Mouse (Mus musculus): ENCODE results near the gene Olfr911-ps1. TPM values are rescaled to one million over a fixed set of nuclear protein-coding genes. Genes with fewer than 3 reads are reported as not detected.

The Olfr911-ps1 gene
- not detected for total RNA-seq (2021)

- DNase-seq (ENCODE audit: low spot score in 2 of 2): no peak
- intact Hi-C loops (cut with DNase I): no loop called here
Observed at GRCm38 (mm10) chr9:38521280-38521679, at the start of gene Olfr911-ps1. Gene Olfr911-ps1 (plus strand): TSS chr9:38521580.

GRCm38 (mm10) chr9:38486785-38487184 is 34.6 kb upstream of the Olfr911-ps1 start, which contains the start of gene Olfr906:
Gene Olfr906 (plus strand): TSS chr9:38487085.
- DNase-seq (ENCODE audit: low spot score in 2 of 2): no peak
- intact Hi-C loops (cut with DNase I): no loop called here

- no peak for DNase-seq (ENCODE audit: low spot score in 2 of 2)
- intact Hi-C loops (cut with DNase I): no loop called here
Observed at GRCm38 (mm10) chr9:38495501-38495900, 25.9 kb upstream of the Olfr911-ps1 start, which contains the start of gene Olfr907. Gene Olfr907 (plus strand): TSS chr9:38495801.

GRCm38 (mm10) chr9:38512353-38512752 is 9.0 kb upstream of the Olfr911-ps1 start:
- intact Hi-C loops (cut with DNase I): no loop called here
- no peak for DNase-seq (ENCODE audit: low spot score in 2 of 2)

- intact Hi-C loops (cut with DNase I): no loop called here
- DNase-seq (ENCODE audit: low spot score in 2 of 2): no peak
Observed at GRCm38 (mm10) chr9:38537549-38537948, 16.2 kb downstream of the Olfr911-ps1 start, which contains the start of gene Olfr910. Gene Olfr910 (plus strand): TSS chr9:38537849.

Other genes starting within 250 kb of the Olfr911-ps1 start
- not detected for gene Olfr896-ps1, start 230.5 kb upstream of the Olfr911-ps1 start, total RNA-seq (2021)
- gene Olfr25, start 192.5 kb upstream of the Olfr911-ps1 start, total RNA-seq (2021): not detected
- not detected for gene Olfr898, start 173.2 kb upstream of the Olfr911-ps1 start, total RNA-seq (2021)
- gene Olfr250, start 154.7 kb upstream of the Olfr911-ps1 start, total RNA-seq (2021): not detected
- gene Olfr251, start 144.5 kb upstream of the Olfr911-ps1 start, total RNA-seq (2021): not detected
- not detected for gene Olfr147, start 119.9 kb upstream of the Olfr911-ps1 start, total RNA-seq (2021)
- gene Olfr901, start 92.1 kb upstream of the Olfr911-ps1 start, total RNA-seq (2021): not detected
- gene Olfr902, start 73.9 kb upstream of the Olfr911-ps1 start, total RNA-seq (2021): not detected
- not detected for gene Olfr904, start 58.4 kb upstream of the Olfr911-ps1 start, total RNA-seq (2021)
- gene Olfr905, start 50.5 kb upstream of the Olfr911-ps1 start, total RNA-seq (2021): not detected
- not detected for gene Olfr906, start 34.5 kb upstream of the Olfr911-ps1 start, total RNA-seq (2021)
- not detected for gene Olfr907, start 25.8 kb upstream of the Olfr911-ps1 start, total RNA-seq (2021)
- not detected for gene Olfr910, start 16.3 kb downstream of the Olfr911-ps1 start, total RNA-seq (2021)
- not detected for gene Olfr912, start 58.6 kb downstream of the Olfr911-ps1 start, total RNA-seq (2021)
- not detected for gene Olfr913, start 71.2 kb downstream of the Olfr911-ps1 start, total RNA-seq (2021)
- not detected for gene Olfr914, start 83.5 kb downstream of the Olfr911-ps1 start, total RNA-seq (2021)
- not detected for gene Olfr916, start 138.3 kb downstream of the Olfr911-ps1 start, total RNA-seq (2021)
- gene Olfr917, start 144.3 kb downstream of the Olfr911-ps1 start, total RNA-seq (2021): not detected
- not detected for gene Olfr918, start 153.0 kb downstream of the Olfr911-ps1 start, total RNA-seq (2021)
- not detected for gene Olfr919, start 182.1 kb downstream of the Olfr911-ps1 start, total RNA-seq (2021)
- gene Vwa5a, start 196.7 kb downstream of the Olfr911-ps1 start, total RNA-seq (2021): 1 to 10 TPM; 7.2 to 7.9 TPM
- not detected for gene Olfr920, start 230.7 kb downstream of the Olfr911-ps1 start, total RNA-seq (2021)